Mouse (Mus musculus): ENCODE data around the gene Sf3b6. TPM values are rescaled to one million over a fixed set of nuclear protein-coding genes. Genes with fewer than 3 reads are reported as not detected.
"Not testable (repeated sequence)": the region's sequence is repeated elsewhere in the genome, so short reads cannot be mapped to it uniquely, and the experiment has no call there.

Sf3b6 gene
- polyA plus RNA-seq, 1 experiment, result 208 TPM

- no peak overlapping the region for H3K9ac ChIP-seq (ENCODE audit: low read depth, poor library complexity, severe bottlenecking)
- no peaks in the 10 kb centered on the region for H3K9me3 ChIP-seq (replicated peaks; ENCODE audit: control insufficient read depth, insufficient read depth, low read length, poor library complexity, severe bottlenecking)
- H3K27me3 ChIP-seq (ENCODE audit: control insufficient read depth, insufficient read depth, low read length, poor library complexity, severe bottlenecking), result no peaks in the 10 kb centered on the region
- no peaks in the 10 kb centered on the region for H3K4me1 ChIP-seq (ENCODE audit: control insufficient read depth, insufficient read depth, low read length)
- no peaks in the 10 kb centered on the region for H3K36me3 ChIP-seq (ENCODE audit: control insufficient read depth, insufficient read depth, low read length, poor library complexity, severe bottlenecking)
- TF ChIP-seq CTCF (IDR thresholded peaks at IDR 0.05; ENCODE audit: low read depth, low read length) (no peak), EP300 (IDR thresholded peaks at IDR 0.05; ENCODE audit: insufficient read depth, low read depth, low read length) (no peak), POLR2A (IDR thresholded peaks at IDR 0.05; ENCODE audit: insufficient read depth, low read length) (no peak)
- H3K4me3 ChIP-seq (ENCODE audit: low read depth, low read length), result no peak overlapping the region
- H3K27ac ChIP-seq (ENCODE audit: insufficient read depth, low read length), result no peak overlapping the region
Measured at GRCm38 (mm10) chr12:4777734-4778133, 39.6 kb upstream of the Sf3b6 start.

GRCm38 (mm10) chr12:4780245-4780644, 37.1 kb upstream of the Sf3b6 start:
- H3K27me3 ChIP-seq (ENCODE audit: control insufficient read depth, insufficient read depth, low read length, poor library complexity, severe bottlenecking), result no peaks in the 10 kb centered on the region
- no peak for TF ChIP-seq CTCF (IDR thresholded peaks at IDR 0.05; ENCODE audit: low read depth, low read length)
- no peak for TF ChIP-seq EP300 (IDR thresholded peaks at IDR 0.05; ENCODE audit: insufficient read depth, low read depth, low read length)
- TF ChIP-seq POLR2A (IDR thresholded peaks at IDR 0.05; ENCODE audit: insufficient read depth, low read length), result no peak
- H3K27ac ChIP-seq (ENCODE audit: insufficient read depth, low read length), result no peak overlapping the region
- no peaks in the 10 kb centered on the region for H3K36me3 ChIP-seq (ENCODE audit: control insufficient read depth, insufficient read depth, low read length, poor library complexity, severe bottlenecking)
- H3K4me1 ChIP-seq (ENCODE audit: control insufficient read depth, insufficient read depth, low read length), result no peaks in the 10 kb centered on the region
- no peaks in the 10 kb centered on the region for H3K9me3 ChIP-seq (replicated peaks; ENCODE audit: control insufficient read depth, insufficient read depth, low read length, poor library complexity, severe bottlenecking)
- no peak overlapping the region for H3K4me3 ChIP-seq (ENCODE audit: low read depth, low read length)
- no peak overlapping the region for H3K9ac ChIP-seq (ENCODE audit: low read depth, poor library complexity, severe bottlenecking)

- no peak overlapping the region for H3K27ac ChIP-seq (ENCODE audit: insufficient read depth, low read length)
- H3K9me3 ChIP-seq (replicated peaks; ENCODE audit: control insufficient read depth, insufficient read depth, low read length, poor library complexity, severe bottlenecking), result no peaks in the 10 kb centered on the region; the same call in 1 of the 2 replicates
- H3K27me3 ChIP-seq (ENCODE audit: control insufficient read depth, insufficient read depth, low read length, poor library complexity, severe bottlenecking), result no peaks in the 10 kb centered on the region
- no peaks in the 10 kb centered on the region for H3K4me1 ChIP-seq (ENCODE audit: control insufficient read depth, insufficient read depth, low read length)
- H3K36me3 ChIP-seq (ENCODE audit: control insufficient read depth, insufficient read depth, low read length, poor library complexity, severe bottlenecking), result no peaks in the 10 kb centered on the region
- no peak for TF ChIP-seq EP300 (IDR thresholded peaks at IDR 0.05; ENCODE audit: insufficient read depth, low read depth, low read length)
- TF ChIP-seq POLR2A (IDR thresholded peaks at IDR 0.05; ENCODE audit: insufficient read depth, low read length), result no peak
- TF ChIP-seq CTCF (IDR thresholded peaks at IDR 0.05; ENCODE audit: low read depth, low read length), result no peak
- no peak overlapping the region for H3K9ac ChIP-seq (ENCODE audit: low read depth, poor library complexity, severe bottlenecking)
- H3K4me3 ChIP-seq (ENCODE audit: low read depth, low read length), result no peak overlapping the region
Measured at GRCm38 (mm10) chr12:4781270-4781669, 36.1 kb upstream of the Sf3b6 start.

- H3K9ac ChIP-seq (ENCODE audit: low read depth, poor library complexity, severe bottlenecking); H3K4me1 ChIP-seq (ENCODE audit: control insufficient read depth, insufficient read depth, low read length); H3K36me3 ChIP-seq (ENCODE audit: control insufficient read depth, insufficient read depth, low read length, poor library complexity, severe bottlenecking); H3K9me3 ChIP-seq (replicated peaks; ENCODE audit: control insufficient read depth, insufficient read depth, low read length, poor library complexity, severe bottlenecking); H3K4me3 ChIP-seq (ENCODE audit: low read depth, low read length); H3K27ac ChIP-seq (ENCODE audit: insufficient read depth, low read length); H3K27me3 ChIP-seq (ENCODE audit: control insufficient read depth, insufficient read depth, low read length, poor library complexity, severe bottlenecking): not testable (repeated sequence)
Measured at GRCm38 (mm10) chr12:4781725-4782404, 35.5 kb upstream of the Sf3b6 start.

GRCm38 (mm10) chr12:4783598-4783997, 33.7 kb upstream of the Sf3b6 start:
- H3K4me3 ChIP-seq (ENCODE audit: low read depth, low read length), result no peak overlapping the region
- no peak overlapping the region for H3K9ac ChIP-seq (ENCODE audit: low read depth, poor library complexity, severe bottlenecking)
- no peak overlapping the region for H3K27ac ChIP-seq (ENCODE audit: insufficient read depth, low read length)
- H3K36me3 ChIP-seq (ENCODE audit: control insufficient read depth, insufficient read depth, low read length, poor library complexity, severe bottlenecking), result no peaks in the 10 kb centered on the region
- TF ChIP-seq EP300 (IDR thresholded peaks at IDR 0.05; ENCODE audit: insufficient read depth, low read depth, low read length), result no peak
- H3K9me3 ChIP-seq (replicated peaks; ENCODE audit: control insufficient read depth, insufficient read depth, low read length, poor library complexity, severe bottlenecking), result peaks cover 10% of the 10 kb centered on the region
- H3K27me3 ChIP-seq (ENCODE audit: control insufficient read depth, insufficient read depth, low read length, poor library complexity, severe bottlenecking), result no peaks in the 10 kb centered on the region
- H3K4me1 ChIP-seq (ENCODE audit: control insufficient read depth, insufficient read depth, low read length), result no peaks in the 10 kb centered on the region

GRCm38 (mm10) chr12:4784466-4784865, 32.9 kb upstream of the Sf3b6 start:
- Histone ChIP-seq H3K4me3 (ENCODE audit: low read depth, low read length) (no peak overlapping the region), H3K36me3 (ENCODE audit: control insufficient read depth, insufficient read depth, low read length, poor library complexity, severe bottlenecking) (no peaks in the 10 kb centered on the region), H3K27ac (ENCODE audit: insufficient read depth, low read length) (no peak overlapping the region), H3K9me3 (replicated peaks; ENCODE audit: control insufficient read depth, insufficient read depth, low read length, poor library complexity, severe bottlenecking) (peaks cover 10% of the 10 kb centered on the region), H3K4me1 (ENCODE audit: control insufficient read depth, insufficient read depth, low read length) (no peaks in the 10 kb centered on the region), H3K27me3 (ENCODE audit: control insufficient read depth, insufficient read depth, low read length, poor library complexity, severe bottlenecking) (no peaks in the 10 kb centered on the region), H3K9ac (ENCODE audit: low read depth, poor library complexity, severe bottlenecking) (no peak overlapping the region)
- TF ChIP-seq POLR2A (IDR thresholded peaks at IDR 0.05; ENCODE audit: insufficient read depth, low read length) (no peak), CTCF (IDR thresholded peaks at IDR 0.05; ENCODE audit: low read depth, low read length) (no peak), EP300 (IDR thresholded peaks at IDR 0.05; ENCODE audit: insufficient read depth, low read depth, low read length) (no peak)

GRCm38 (mm10) chr12:4788128-4788527, 29.2 kb upstream of the Sf3b6 start:
- H3K9me3 ChIP-seq (replicated peaks; ENCODE audit: control insufficient read depth, insufficient read depth, low read length, poor library complexity, severe bottlenecking), result peaks cover 15% of the 10 kb centered on the region
- not testable (repeated sequence) for H3K36me3 ChIP-seq (ENCODE audit: control insufficient read depth, insufficient read depth, low read length, poor library complexity, severe bottlenecking); H3K4me1 ChIP-seq (ENCODE audit: control insufficient read depth, insufficient read depth, low read length); H3K9ac ChIP-seq (ENCODE audit: low read depth, poor library complexity, severe bottlenecking); H3K4me3 ChIP-seq (ENCODE audit: low read depth, low read length); H3K27ac ChIP-seq (ENCODE audit: insufficient read depth, low read length); H3K27me3 ChIP-seq (ENCODE audit: control insufficient read depth, insufficient read depth, low read length, poor library complexity, severe bottlenecking)
